Mouse (Mus musculus) activated CD4-positive, CD25-positive, alpha-beta regulatory T cell, adult 4 months (primary cell): Measurements from ENCODE around the gene Slc31a1. TPM values are rescaled to one million over a fixed set of nuclear protein-coding genes. Genes with fewer than 3 reads are reported as not detected.

Source experiments
- ATAC-seq: one replicate; pipeline ENCODE4 v1.8.0; 2017
- polyA plus RNA-seq, 2 experiments: library from polyadenylated mRNA; unstranded; fragments of 100-300 nt; shearing (Covaris generic); gene quantifications; one replicate each; pipeline ENCODE4 v1.2.1; 2017

Gene Slc31a1
- polyA plus RNA-seq, 2 experiments from 2014 or later = 9.7 to 11.0 TPM

GRCm38 (mm10) chr4:62364299-62364698 lies 3.8 kb downstream of the Slc31a1 start:
- ATAC-seq = no peak

- no peak for ATAC-seq
These were observed 5.8 kb downstream of the Slc31a1 start for GRCm38 (mm10) chr4:62366291-62366690.

- no peak for ATAC-seq
These were observed 7.1 kb downstream of the Slc31a1 start for GRCm38 (mm10) chr4:62367586-62367985.

GRCm38 (mm10) chr4:62369091-62369490 lies 8.6 kb downstream of the Slc31a1 start:
- no peak for ATAC-seq

GRCm38 (mm10) chr4:62372410-62372809 lies 11.9 kb downstream of the Slc31a1 start:
- no peak for ATAC-seq

GRCm38 (mm10) chr4:62372818-62373520 lies 12.4 kb downstream of the Slc31a1 start:
- no peak for ATAC-seq

- no peak for ATAC-seq
These were observed 13.1 kb downstream of the Slc31a1 start for GRCm38 (mm10) chr4:62373668-62374067.

GRCm38 (mm10) chr4:62374342-62374741 lies 13.8 kb downstream of the Slc31a1 start:
- no peak for ATAC-seq

- ATAC-seq = no peak
These were observed 15.6 kb downstream of the Slc31a1 start for GRCm38 (mm10) chr4:62376123-62376522.

- ATAC-seq = no peak
These were observed 19.3 kb downstream of the Slc31a1 start for GRCm38 (mm10) chr4:62379724-62380381.

- no peak for ATAC-seq
These were observed 22.7 kb downstream of the Slc31a1 start for GRCm38 (mm10) chr4:62383207-62383606.

GRCm38 (mm10) chr4:62383752-62384151 lies 23.2 kb downstream of the Slc31a1 start:
- no peak for ATAC-seq

GRCm38 (mm10) chr4:62384159-62384558 lies 23.6 kb downstream of the Slc31a1 start:
- no peak for ATAC-seq

GRCm38 (mm10) chr4:62385439-62385838 lies 24.9 kb downstream of the Slc31a1 start:
- no peak for ATAC-seq

- ATAC-seq = no peak
These were observed 29.3 kb downstream of the Slc31a1 start for GRCm38 (mm10) chr4:62389592-62390512.

- no peak for ATAC-seq
These were observed 31.4 kb downstream of the Slc31a1 start for GRCm38 (mm10) chr4:62391892-62392291.

GRCm38 (mm10) chr4:62393459-62393858 lies 32.9 kb downstream of the Slc31a1 start:
- ATAC-seq = no peak

- no peak for ATAC-seq
These were observed 35.3 kb downstream of the Slc31a1 start for GRCm38 (mm10) chr4:62395806-62396205.

GRCm38 (mm10) chr4:62397616-62398365 lies 37.3 kb downstream of the Slc31a1 start:
- no peak for ATAC-seq

GRCm38 (mm10) chr4:62398956-62399355 lies 38.4 kb downstream of the Slc31a1 start:
- ATAC-seq = no peak

GRCm38 (mm10) chr4:62406133-62406532 lies 45.6 kb downstream of the Slc31a1 start:
- no peak for ATAC-seq
